Mouse (Mus musculus): ENCODE measurements around the gene Gpr27. TPM values are rescaled to one million over a fixed set of nuclear protein-coding genes. Genes with fewer than 3 reads are reported as not detected.
A peak's percentile ranks its signal among the peaks of the same experiment; 100 is the strongest.

Gene Gpr27
- polyA plus RNA-seq, 1 experiment from 2014 or later = 1.6 TPM

DNA sequence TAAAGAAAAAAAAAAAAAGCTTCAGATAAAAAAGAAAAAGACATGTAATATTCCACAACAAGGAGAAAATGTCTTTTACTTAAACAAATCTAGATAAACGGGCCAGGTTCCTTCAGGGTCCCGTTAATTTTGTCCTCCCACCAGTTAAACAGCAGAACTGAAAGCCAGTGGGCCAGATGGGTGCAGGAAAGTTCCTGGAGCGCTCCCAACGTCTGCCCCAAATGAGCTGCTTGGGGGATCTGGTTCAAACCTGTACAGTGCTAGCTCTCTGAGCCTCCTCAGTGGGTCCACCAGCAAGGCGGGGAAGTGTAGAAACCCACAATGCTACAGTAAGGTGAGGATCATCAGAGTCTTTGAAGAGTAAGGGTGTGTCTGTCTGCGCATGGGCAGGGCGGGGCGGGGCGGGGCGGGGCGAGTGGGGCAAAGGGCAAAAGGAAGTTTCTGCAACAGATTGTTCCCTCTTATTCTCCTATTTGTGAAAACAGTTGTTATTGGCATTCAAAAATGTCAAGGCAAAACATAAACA is 19.2 kb downstream of the Gpr27 start:
- ATAC-seq (ENCODE audit: insufficient number of reproducible peaks, insufficient read depth, low FRiP score, low read depth) = no peak
- Histone ChIP-seq H3K9me3 (ENCODE audit: control insufficient read depth, low read length) (no peaks in the 10 kb centered on the region), H3K27ac (replicated peaks in 1 of 2; ENCODE audit: control insufficient read depth in 1 of 2, insufficient read depth in 1 of 2, low read depth in 2 of 2, low read length in 2 of 2) (no peak overlapping the region), H3K4me3 (ENCODE audit: control insufficient read depth in 1 of 2, insufficient read depth in 1 of 2, low read depth in 1 of 2, low read length in 2 of 2) (no peak overlapping the region), H3K36me3 (ENCODE audit: control insufficient read depth, insufficient read depth, low read length) (no peaks in the 10 kb centered on the region), H3K4me1 (ENCODE audit: control insufficient read depth in 2 of 2, insufficient read depth in 2 of 2, low read length in 2 of 2) (no peaks in the 10 kb centered on the region), H3K9ac (ENCODE audit: low read length) (no peak overlapping the region), H3K27me3 (ENCODE audit: control insufficient read depth, insufficient read depth, low read length) (peaks cover 11% of the 10 kb centered on the region), H3K4me2 (ENCODE audit: low read length) (no peak overlapping the region)
- WGBS = 57% methylated on average over 11 of the region's 11 CpGs

DNA sequence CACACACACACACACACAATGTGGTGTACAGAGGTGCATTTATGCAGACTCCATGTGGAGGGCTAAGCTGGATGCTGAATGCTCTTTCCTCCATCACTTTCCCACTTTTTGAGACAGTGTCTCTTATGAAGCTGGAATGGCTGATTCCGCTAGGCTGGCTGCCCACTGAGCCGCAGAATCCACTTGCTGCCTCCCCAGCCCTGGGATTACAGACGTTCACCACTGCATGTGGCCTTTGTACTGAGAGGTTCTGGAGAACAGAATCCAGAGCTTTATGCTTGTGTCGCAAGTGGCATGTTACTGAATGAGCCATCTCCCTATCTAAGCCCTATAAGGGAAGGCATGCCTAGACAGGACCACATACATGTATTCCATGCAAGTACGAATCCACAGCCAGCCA is 20.8 kb downstream of the Gpr27 start:
- no peak overlapping the region for H3K4me3 ChIP-seq (ENCODE audit: control insufficient read depth in 1 of 2, insufficient read depth in 1 of 2, low read depth in 1 of 2, low read length in 2 of 2)
- no peak overlapping the region for H3K4me2 ChIP-seq (ENCODE audit: low read length)
- H3K9ac ChIP-seq (ENCODE audit: low read length) = no peak overlapping the region
- peaks cover 11% of the 10 kb centered on the region for H3K27me3 ChIP-seq (ENCODE audit: control insufficient read depth, insufficient read depth, low read length)
- H3K9me3 ChIP-seq (ENCODE audit: control insufficient read depth, low read length) = no peaks in the 10 kb centered on the region
- no peaks in the 10 kb centered on the region for H3K4me1 ChIP-seq (ENCODE audit: control insufficient read depth in 2 of 2, insufficient read depth in 2 of 2, low read length in 2 of 2)
- H3K27ac ChIP-seq (replicated peaks in 1 of 2; ENCODE audit: control insufficient read depth in 1 of 2, insufficient read depth in 1 of 2, low read depth in 2 of 2, low read length in 2 of 2) = no peak overlapping the region
- no peaks in the 10 kb centered on the region for H3K36me3 ChIP-seq (ENCODE audit: control insufficient read depth, insufficient read depth, low read length)
- no peak for ATAC-seq (ENCODE audit: insufficient number of reproducible peaks, insufficient read depth, low FRiP score, low read depth)
- 82% methylated on average over 5 of the region's 5 CpGs for WGBS

DNA sequence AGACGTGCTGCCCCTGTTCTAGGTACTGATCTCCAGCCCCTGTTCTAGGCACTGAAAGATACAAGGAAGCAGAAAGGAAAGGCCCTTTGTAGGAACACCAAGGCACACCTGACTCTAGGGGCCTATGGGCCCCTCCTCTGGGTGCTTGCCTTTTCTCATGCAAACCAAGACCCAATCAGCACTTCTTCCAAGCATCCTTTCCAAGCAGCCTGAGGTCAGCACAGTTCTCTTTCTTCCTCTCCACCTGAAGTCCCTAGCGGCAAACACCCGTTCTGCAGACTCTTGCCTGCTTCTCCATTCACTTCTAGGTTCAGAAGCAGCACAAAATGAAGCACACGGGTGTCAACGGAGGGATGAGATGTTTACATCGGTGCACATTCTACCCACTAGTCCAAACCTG is 22.7 kb downstream of the Gpr27 start:
- Histone ChIP-seq H3K4me3 (ENCODE audit: control insufficient read depth in 1 of 2, insufficient read depth in 1 of 2, low read depth in 1 of 2, low read length in 2 of 2) (no peak overlapping the region), H3K9me3 (ENCODE audit: control insufficient read depth, low read length) (no peaks in the 10 kb centered on the region), H3K9ac (ENCODE audit: low read length) (no peak overlapping the region), H3K27me3 (ENCODE audit: control insufficient read depth, insufficient read depth, low read length) (peaks cover 5% of the 10 kb centered on the region; the same call in 1 of the 2 replicates), H3K27ac (replicated peaks in 1 of 2; ENCODE audit: control insufficient read depth in 1 of 2, insufficient read depth in 1 of 2, low read depth in 2 of 2, low read length in 2 of 2) (no peak overlapping the region), H3K36me3 (ENCODE audit: control insufficient read depth, insufficient read depth, low read length) (no peaks in the 10 kb centered on the region), H3K4me1 (ENCODE audit: control insufficient read depth in 2 of 2, insufficient read depth in 2 of 2, low read length in 2 of 2) (no peaks in the 10 kb centered on the region), H3K4me2 (ENCODE audit: low read length) (no peak overlapping the region)
- ATAC-seq (ENCODE audit: insufficient number of reproducible peaks, insufficient read depth, low FRiP score, low read depth) = no peak
- 49% methylated on average over 6 of the region's 6 CpGs for WGBS

DNA sequence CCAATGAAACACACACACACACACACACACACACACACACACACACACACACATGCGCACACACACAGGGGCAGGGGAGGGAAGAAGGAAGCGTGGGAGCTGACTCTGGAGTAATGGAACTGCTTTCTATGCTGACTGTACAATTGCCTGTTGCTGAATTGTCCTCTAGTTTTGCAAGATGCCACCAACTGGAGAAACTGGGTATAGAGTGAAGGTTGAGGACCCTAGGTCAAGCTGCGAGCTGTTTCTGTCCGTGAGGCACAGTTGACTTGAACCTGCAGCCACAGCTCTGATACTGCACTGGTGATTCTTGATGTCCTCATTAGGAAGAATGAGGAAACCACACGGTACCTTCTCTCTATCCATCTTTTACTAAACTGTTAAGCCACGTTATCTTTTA is 23.4 kb downstream of the Gpr27 start:
- H3K27ac ChIP-seq (replicated peaks in 1 of 2; ENCODE audit: control insufficient read depth in 1 of 2, insufficient read depth in 1 of 2, low read depth in 2 of 2, low read length in 2 of 2) = no peak overlapping the region
- no peak overlapping the region for H3K9ac ChIP-seq (ENCODE audit: low read length)
- peaks cover 5% of the 10 kb centered on the region; the same call in 1 of the 2 replicates for H3K27me3 ChIP-seq (ENCODE audit: control insufficient read depth, insufficient read depth, low read length)
- no peak for ATAC-seq (ENCODE audit: insufficient number of reproducible peaks, insufficient read depth, low FRiP score, low read depth)
- H3K36me3 ChIP-seq (ENCODE audit: control insufficient read depth, insufficient read depth, low read length) = no peaks in the 10 kb centered on the region
- no peaks in the 10 kb centered on the region for H3K9me3 ChIP-seq (ENCODE audit: control insufficient read depth, low read length)
- no peak overlapping the region for H3K4me3 ChIP-seq (ENCODE audit: control insufficient read depth in 1 of 2, insufficient read depth in 1 of 2, low read depth in 1 of 2, low read length in 2 of 2)
- no peak overlapping the region for H3K4me2 ChIP-seq (ENCODE audit: low read length)
- no peaks in the 10 kb centered on the region for H3K4me1 ChIP-seq (ENCODE audit: control insufficient read depth in 2 of 2, insufficient read depth in 2 of 2, low read length in 2 of 2)
- WGBS = 63% methylated on average over 6 of the region's 6 CpGs

DNA sequence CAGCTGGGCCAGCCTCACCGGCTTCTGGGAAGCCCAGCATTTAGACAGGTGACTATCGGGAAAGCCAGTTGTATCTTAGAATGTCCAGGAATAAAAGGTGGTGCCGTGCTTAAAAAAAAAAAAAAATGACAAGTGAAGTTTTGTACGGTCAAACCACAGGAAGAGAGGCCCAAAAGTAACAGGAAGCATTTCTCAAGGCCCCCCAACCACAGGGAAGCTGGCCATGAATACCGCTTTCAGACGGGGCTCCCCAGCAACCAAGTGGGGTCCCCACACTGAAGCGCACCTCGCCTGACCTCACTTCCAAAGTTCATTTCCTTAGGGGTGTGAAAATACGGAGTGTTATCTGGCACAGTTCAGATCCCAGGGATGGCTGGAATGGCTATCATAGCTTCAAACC is 28.6 kb downstream of the Gpr27 start:
- WGBS = 70% methylated on average over 9 of the region's 9 CpGs
- no peaks in the 10 kb centered on the region for H3K36me3 ChIP-seq (ENCODE audit: control insufficient read depth, insufficient read depth, low read length)
- ATAC-seq (ENCODE audit: insufficient number of reproducible peaks, insufficient read depth, low FRiP score, low read depth) = no peak
- no peak overlapping the region for H3K9ac ChIP-seq (ENCODE audit: low read length)
- peaks cover 0 to 5% of the 10 kb centered on the region in 2 experiments; a peak in 2 of 4 replicates for H3K4me1 ChIP-seq (ENCODE audit: control insufficient read depth in 2 of 2, insufficient read depth in 2 of 2, low read length in 2 of 2)
- H3K27ac ChIP-seq (replicated peaks in 1 of 2; ENCODE audit: control insufficient read depth in 1 of 2, insufficient read depth in 1 of 2, low read depth in 2 of 2, low read length in 2 of 2) = no peak overlapping the region
- H3K4me3 ChIP-seq (ENCODE audit: control insufficient read depth in 1 of 2, insufficient read depth in 1 of 2, low read depth in 1 of 2, low read length in 2 of 2) = no peak overlapping the region
- no peaks in the 10 kb centered on the region for H3K9me3 ChIP-seq (ENCODE audit: control insufficient read depth, low read length)
- no peak overlapping the region for H3K4me2 ChIP-seq (ENCODE audit: low read length)
- peaks cover 20% of the 10 kb centered on the region for H3K27me3 ChIP-seq (ENCODE audit: control insufficient read depth, insufficient read depth, low read length)

DNA sequence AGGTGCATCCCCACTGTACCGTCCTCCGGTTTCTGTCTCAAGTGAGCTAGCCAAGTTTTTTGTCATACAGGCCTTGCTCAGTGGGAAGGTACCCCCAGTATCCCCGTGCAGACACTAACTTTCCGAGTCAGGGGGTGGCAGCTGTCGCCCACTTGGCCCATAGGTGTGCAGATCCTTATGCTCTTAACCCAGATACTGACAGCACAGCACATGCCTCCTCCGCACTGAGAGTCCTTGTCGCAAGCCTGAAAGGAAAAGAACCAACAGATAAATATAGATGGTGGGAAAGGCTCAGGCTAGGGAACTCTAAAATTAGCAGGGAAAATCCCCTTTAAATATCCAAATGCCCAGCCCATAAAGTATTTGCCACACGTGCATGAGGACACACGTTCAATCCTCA is 29.9 kb downstream of the Gpr27 start:
- no peaks in the 10 kb centered on the region for H3K9me3 ChIP-seq (ENCODE audit: control insufficient read depth, low read length)
- H3K9ac ChIP-seq (ENCODE audit: low read length) = no peak overlapping the region
- ATAC-seq (ENCODE audit: insufficient number of reproducible peaks, insufficient read depth, low FRiP score, low read depth) = no peak
- no peak overlapping the region for H3K4me2 ChIP-seq (ENCODE audit: low read length)
- no peaks in the 10 kb centered on the region for H3K36me3 ChIP-seq (ENCODE audit: control insufficient read depth, insufficient read depth, low read length)
- peaks cover 4 to 13% of the 10 kb centered on the region in 2 experiments; a peak in 2 of 4 replicates for H3K4me1 ChIP-seq (ENCODE audit: control insufficient read depth in 2 of 2, insufficient read depth in 2 of 2, low read length in 2 of 2)
- WGBS = 64% methylated on average over 9 of the region's 9 CpGs
- no peak overlapping the region for H3K4me3 ChIP-seq (ENCODE audit: control insufficient read depth in 1 of 2, insufficient read depth in 1 of 2, low read depth in 1 of 2, low read length in 2 of 2)
- no peak overlapping the region for H3K27ac ChIP-seq (replicated peaks in 1 of 2; ENCODE audit: control insufficient read depth in 1 of 2, insufficient read depth in 1 of 2, low read depth in 2 of 2, low read length in 2 of 2)
- peaks cover 34% of the 10 kb centered on the region for H3K27me3 ChIP-seq (ENCODE audit: control insufficient read depth, insufficient read depth, low read length)

DNA sequence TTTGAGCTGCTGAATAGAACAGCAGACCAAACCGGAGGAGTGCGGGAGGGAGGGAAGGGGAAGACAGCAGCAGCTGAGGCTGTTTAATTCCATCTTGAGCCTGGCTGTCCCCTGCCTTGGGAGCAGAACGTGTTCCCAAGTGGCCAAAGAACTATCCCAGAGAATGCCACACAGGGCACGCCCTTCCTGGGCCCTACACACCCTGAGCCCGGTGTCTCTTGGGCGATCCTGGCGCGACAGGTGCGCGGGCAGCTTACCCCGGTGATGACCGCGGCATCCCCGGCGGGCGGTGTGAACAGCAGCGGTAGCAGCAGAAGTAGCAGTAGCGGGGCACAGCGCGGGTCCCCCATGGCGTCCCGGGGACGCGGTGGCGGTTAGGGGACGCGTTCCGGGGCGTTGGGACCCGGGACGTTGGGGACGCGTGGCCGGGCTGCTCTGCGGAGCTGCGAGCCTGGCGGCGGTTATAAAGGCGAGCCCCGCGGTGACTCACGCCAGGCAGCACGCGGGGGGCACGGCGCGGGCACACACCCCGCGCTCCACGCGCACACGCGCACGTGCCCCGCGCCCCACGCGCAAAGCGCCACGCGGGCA is 33.6 kb downstream of the Gpr27 start, which contains the start of gene Prok2:
Prok2 (minus strand) TSS at position 422 of the 591 bp plus-strand sequence.
- Histone ChIP-seq H3K4me3 (ENCODE audit: control insufficient read depth in 1 of 2, insufficient read depth in 1 of 2, low read depth in 1 of 2, low read length in 2 of 2) (peak within 1 kb of the TSS; percentile 41 to 51), H3K4me1 (ENCODE audit: control insufficient read depth in 2 of 2, insufficient read depth in 2 of 2, low read length in 2 of 2) (peaks cover 4 to 13% of the 10 kb centered on the region in 2 experiments; a peak in 2 of 4 replicates), H3K36me3 (ENCODE audit: control insufficient read depth, insufficient read depth, low read length) (no peaks in the 10 kb centered on the region), H3K9ac (ENCODE audit: low read length) (peak within 1 kb of the TSS; percentile 54), H3K9me3 (ENCODE audit: control insufficient read depth, low read length) (no peaks in the 10 kb centered on the region), H3K4me2 (ENCODE audit: low read length) (peak within 1 kb of the TSS; percentile 80), H3K27me3 (ENCODE audit: control insufficient read depth, insufficient read depth, low read length) (peaks cover 56% of the 10 kb centered on the region), H3K27ac (replicated peaks in 1 of 2; ENCODE audit: control insufficient read depth in 1 of 2, insufficient read depth in 1 of 2, low read depth in 2 of 2, low read length in 2 of 2) (no peak within 1 kb of the TSS)
- no peak for ATAC-seq (ENCODE audit: insufficient number of reproducible peaks, insufficient read depth, low FRiP score, low read depth)
- WGBS = under 1% methylated on average over 61 of the region's 61 CpGs
